Mouse (Mus musculus) brain, embryonic 18.5 days (tissue): Measurements from ENCODE around the gene Stxbp4.

Source experiments
- DNase-seq: peaks from one replicate; pipeline ENCODE4 v3.0.0-alpha.2; 2012; ENCODE audit warnings: low read depth, low spot score

Gene Stxbp4

DNA sequence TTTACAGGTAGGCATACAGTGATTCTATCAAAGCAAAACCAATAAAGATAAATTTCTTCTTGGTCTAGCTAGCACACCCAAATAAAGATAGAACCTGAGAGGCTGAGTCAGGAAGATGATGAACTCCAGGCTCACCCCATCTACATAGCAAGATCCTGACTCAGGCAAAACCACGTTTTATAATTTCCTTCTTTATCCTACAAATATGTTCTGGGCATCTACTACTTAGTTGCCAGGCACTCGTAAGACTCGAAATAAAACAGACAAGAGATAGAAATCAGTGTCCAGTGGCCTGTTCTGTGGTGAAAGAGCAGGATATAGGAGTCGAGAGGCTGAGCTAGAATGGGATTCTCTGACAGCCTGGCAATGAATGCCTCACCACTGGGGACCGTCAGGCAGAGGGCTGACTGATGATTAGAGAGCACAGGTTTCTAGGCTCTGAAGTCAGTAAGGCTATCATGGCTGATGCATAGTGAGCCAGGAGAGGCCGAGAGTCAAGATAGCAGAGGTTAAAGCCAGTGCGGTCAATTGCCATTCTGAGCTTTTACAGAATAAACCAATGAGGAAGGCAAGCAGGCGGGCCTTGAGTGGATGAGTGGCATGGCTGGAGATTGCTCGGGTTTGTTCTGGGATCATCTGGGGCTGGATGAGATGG, 12.5 kb upstream of the Stxbp4 start:
- DNase-seq = no peak

- DNase-seq = no peak
Observed at GRCm38 (mm10) chr11:90649777-90650176, 11.9 kb upstream of the Stxbp4 start.

DNA sequence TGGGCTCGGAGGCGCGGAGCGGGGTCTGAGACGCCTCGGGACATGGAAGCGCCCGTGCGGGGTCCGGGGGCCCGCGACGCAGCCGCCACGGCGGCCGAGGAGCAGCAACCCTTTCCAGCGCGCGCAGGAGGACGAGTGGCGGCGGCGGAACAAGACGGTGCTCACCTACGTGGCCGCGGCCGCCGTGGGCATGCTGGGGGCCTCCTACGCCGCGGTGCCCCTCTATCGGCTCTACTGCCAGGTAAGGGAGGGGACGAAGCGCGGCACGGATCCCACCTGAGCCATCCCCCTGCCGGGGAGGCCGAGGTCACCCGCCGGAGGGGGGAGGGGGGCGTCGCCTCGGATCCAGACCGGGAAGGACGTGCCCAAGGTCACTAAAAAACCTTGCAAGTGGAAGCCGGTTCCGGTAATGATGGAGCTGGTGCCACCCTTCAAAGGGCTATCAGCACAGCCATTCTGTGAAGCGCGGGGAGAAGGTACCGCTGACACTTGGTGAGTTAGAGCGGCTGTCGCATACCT, 487 bp upstream of the Stxbp4 start:
- no peak for DNase-seq

DNA sequence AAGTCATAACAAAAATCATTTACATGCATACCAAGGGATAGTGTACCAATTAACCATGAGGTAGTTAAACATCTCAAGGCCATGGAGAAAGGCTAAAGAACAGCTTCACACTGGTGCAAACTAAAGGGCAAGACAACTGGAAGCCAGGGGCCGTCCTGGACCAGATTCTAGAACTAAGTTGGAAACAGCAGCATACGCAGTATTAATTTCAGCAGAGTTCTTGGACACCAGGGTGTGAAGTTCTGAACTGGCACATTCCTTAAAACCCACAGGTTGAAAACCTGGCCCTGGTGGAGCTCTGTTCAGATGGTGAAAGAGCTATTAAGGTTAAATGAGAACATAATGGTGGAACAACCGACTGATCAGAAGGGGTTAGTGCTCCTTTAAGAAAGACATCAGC, 3.2 kb downstream of the Stxbp4 start:
- no peak for DNase-seq

- DNase-seq = no peak
Observed at GRCm38 (mm10) chr11:90632480-90632879, 5.4 kb downstream of the Stxbp4 start.

GRCm38 (mm10) chr11:90627751-90628150, 10.1 kb downstream of the Stxbp4 start:
- DNase-seq = no peak

GRCm38 (mm10) chr11:90625174-90625573, 12.7 kb downstream of the Stxbp4 start:
- DNase-seq = no peak

GRCm38 (mm10) chr11:90623477-90623876, 14.4 kb downstream of the Stxbp4 start:
- no peak for DNase-seq

- no peak for DNase-seq
Observed at GRCm38 (mm10) chr11:90622500-90622899, 15.4 kb downstream of the Stxbp4 start.

- DNase-seq = no peak
Observed at GRCm38 (mm10) chr11:90622044-90622443, 15.8 kb downstream of the Stxbp4 start.

- no peak for DNase-seq
Observed at GRCm38 (mm10) chr11:90616431-90616830, 21.5 kb downstream of the Stxbp4 start.

DNA sequence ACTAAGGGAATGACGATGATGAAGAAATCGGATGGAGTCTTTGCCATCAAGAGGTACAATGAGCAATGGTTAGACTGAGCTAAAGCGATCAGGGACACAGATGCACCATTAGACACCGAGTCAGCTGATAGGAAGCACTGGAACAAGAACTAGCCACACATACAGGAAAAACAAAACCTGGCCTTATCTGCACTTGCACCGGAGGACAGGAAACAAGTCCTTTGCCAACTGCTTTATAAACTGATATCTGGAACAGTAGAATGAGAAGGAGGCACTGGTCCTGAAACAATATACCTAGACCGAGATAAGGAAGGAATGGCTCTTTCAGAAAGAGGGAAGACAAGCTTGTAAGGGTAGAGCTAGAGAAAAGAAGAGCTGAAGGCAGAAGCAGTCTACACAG, 23.1 kb downstream of the Stxbp4 start:
- DNase-seq = no peak

GRCm38 (mm10) chr11:90612118-90612517, 25.8 kb downstream of the Stxbp4 start:
- no peak for DNase-seq

DNA sequence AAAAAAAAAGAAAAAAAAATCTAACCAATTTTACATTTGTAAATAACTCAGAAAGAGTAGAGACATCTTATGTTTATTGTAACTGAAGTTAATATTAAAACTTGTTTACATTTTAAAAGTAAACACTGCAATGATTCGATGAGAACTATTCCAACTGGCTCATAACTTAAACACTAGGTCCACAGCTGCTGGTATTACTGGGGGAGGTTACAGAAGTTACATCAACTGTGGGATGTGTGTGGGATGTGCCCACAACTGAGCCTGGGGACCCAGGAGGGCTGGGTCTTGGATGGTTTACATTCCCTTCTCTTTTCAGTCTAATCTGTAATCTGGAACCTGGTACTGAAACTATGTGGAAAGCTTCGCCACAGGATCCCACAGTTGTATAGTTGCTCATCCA, 34.8 kb downstream of the Stxbp4 start:
- DNase-seq = no peak

- DNase-seq = no peak
Observed at GRCm38 (mm10) chr11:90595826-90596225, 42.1 kb downstream of the Stxbp4 start.

GRCm38 (mm10) chr11:90590996-90591395, 46.9 kb downstream of the Stxbp4 start:
- DNase-seq = no peak

DNA sequence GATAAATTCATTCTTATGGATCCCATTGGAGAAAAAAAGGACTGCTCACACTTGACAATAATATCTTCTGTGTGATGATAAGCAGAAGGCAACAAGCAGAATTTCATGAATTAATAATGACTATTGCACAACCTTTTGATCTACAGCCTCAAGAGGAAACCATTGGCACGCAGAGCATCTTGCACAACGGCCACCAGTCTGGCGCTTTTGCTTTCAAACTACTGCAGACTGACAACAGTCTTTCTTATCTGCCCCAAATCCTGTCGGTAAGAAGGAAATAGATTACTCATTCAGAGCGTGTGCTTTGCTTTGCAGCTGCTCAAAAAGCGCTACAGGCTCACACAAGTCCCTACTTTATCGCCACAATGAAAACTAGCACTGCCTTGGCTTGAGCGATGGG, 51.7 kb downstream of the Stxbp4 start:
- no peak for DNase-seq

DNA sequence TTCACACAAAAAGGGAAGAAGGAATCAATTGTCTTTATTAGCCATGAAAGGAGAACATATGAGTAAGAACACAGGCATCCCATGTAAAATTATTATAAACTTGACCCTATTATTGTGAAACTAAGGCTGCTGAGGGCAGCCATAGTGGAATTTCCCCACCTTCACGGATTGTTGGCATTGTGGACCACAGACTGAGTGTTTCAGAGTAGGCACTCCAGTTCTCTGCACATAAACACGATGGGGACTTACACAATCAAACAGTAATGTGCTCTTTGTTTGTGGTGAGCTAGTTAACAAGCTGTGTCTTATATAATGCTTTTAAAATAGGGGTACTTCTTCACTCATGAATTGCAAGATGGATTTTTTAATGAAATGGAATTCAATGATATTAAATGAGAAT, 52.1 kb downstream of the Stxbp4 start:
- no peak for DNase-seq

DNA sequence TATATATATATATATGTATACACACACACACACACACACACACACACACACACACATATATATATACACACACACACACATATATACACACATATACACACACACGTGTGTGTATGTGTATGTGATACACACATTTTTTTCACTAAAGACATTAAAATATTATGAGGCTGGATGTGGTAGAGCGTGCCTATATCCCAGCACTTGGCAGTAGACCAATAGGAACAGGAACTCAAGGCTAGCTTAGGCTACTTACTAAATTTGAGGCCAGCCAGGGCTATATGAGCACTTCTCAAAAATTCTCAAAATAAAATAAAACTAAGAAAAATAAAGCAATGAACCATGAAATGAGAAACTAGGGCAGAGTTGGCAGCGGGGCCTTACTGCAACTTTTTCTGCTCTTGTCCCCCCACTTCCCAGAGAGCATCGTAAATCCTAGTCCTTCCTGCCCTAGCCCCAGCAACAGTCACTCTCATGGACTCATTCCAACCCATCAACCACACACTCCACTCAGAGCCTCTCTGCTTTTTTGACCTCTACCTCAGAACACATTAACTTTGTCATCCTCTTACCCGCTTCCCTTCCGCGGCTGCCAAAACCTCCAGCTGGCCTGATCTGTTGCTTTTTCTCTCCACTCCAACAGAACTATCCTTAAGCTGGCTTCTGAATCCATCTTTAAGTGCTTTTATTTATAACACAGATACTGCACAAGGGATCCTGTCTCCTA, 60.7 kb downstream of the Stxbp4 start:
- no peak for DNase-seq

DNA sequence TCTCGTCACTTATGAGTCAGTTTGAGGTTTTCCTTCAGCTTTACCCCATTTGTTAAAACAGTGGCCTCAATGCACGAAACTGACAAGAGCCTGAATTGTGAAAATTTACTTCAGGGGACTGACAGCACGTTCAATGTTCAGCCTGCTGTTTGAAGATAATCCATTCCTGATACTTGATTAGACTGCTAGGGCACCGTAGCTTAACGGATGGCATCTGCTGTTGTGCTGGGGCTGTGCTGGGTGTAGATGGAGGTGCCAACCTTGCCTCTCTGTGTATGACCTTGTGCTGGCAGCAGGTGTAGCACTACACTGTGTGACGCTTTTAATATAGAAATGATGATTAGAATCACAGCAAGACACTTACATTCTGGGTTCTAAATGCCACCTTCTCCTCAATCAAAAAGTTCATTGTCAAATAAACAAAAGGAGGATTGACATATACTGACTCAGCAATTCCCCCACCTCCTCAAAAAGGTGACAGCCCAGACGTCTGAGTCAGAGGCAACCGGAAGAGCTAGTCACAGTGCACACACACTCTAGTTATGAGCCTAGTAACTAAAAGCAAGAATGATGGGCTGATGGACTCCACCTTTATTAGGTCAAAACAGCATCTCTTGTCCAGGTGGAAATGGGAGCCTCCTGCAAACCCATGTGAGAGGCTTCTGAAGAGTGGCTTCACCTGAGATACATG, 61.5 kb downstream of the Stxbp4 start:
- no peak for DNase-seq

- DNase-seq = no peak
Observed at GRCm38 (mm10) chr11:90575491-90576048, 62.3 kb downstream of the Stxbp4 start.

DNA sequence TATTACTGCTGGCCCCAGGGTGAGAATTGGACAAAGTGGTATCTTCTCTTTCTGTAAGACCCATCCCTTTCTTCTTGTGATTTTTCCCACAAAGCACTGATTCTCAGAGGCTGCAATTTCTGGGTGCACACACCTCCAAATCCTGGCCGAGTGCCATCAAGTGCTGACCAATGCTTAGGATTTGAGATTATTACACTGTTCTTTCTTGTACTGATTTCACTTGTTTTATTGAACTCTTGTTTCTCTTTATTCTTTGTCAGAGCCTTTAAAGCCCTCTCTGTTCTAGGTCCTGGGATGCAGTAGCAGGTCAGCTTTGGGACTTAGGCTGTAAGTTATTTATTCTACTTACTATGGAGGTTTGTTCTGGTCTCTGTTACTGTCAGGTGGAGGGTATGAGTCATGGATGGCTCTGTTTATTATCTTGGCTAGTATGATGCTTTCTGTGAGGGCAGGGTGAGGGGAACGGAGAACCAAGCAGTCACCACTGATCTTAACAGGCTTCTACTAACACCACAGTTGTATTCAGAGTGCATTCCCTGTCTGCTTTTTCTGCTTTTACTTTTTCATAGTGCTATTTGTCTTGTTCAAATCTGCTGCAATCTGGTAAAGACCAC, 67.1 kb downstream of the Stxbp4 start:
- DNase-seq = no peak
